Mouse (Mus musculus) right cerebral cortex, postnatal 10 days (tissue): ENCODE data around the gene Olfm3.

ENCODE experiments used
- DNase-seq, 2 experiments: peaks; one replicate each; pipeline ENCODE4 v3.0.0; 2021; ENCODE audit warnings: low spot score in 2 of 2

Olfm3 gene

DNA sequence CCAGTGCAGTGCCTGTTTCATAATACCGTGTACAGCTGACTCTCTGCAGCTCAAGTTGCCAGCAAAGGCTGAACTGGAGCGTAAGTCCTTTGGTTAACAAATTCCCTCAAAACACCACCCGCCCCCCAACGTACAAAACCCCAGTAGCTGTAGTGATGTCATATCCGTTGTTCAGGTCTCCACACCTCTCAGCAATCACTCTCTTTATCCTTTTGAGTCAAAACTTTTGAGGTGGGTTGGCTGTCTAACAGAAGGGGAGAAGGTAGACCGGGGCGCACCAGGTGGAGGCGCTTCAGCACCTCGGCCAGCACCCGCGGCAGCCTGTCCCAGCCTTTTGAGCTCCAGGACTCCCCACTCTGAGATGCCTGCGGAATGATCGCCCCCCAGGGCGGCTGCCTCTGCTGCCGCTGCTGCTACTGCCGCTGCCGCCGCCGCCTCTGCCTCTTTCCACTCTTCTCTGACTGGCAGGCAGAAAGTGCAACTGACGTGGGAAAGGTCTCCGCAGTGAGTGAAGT is at the start of gene Olfm3:
Olfm3 (plus strand) TSS at position 155 of the 515 bp plus-strand sequence.
- DNase-seq: peak; percentile 57 to 66

DNA sequence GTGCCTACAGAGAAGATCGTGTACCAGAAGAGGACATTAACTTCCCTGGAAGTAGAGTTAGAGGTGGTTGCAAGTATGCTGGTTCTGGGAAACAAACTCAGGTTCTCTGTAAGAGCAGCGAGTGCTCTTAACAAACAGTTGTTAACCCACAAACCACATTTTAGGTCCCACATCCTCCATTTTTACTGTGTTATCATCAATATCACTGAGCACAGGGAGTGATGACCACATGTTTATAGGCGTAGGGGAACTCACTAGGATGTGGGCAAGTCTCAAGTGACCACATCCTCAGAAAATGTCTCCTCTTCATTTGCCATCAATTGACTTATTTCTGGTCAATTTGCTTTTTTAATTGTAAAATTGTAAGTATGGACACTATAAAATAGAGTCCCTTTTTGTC is 14.1 kb upstream of the Olfm3 start:
- DNase-seq: no peak

DNA sequence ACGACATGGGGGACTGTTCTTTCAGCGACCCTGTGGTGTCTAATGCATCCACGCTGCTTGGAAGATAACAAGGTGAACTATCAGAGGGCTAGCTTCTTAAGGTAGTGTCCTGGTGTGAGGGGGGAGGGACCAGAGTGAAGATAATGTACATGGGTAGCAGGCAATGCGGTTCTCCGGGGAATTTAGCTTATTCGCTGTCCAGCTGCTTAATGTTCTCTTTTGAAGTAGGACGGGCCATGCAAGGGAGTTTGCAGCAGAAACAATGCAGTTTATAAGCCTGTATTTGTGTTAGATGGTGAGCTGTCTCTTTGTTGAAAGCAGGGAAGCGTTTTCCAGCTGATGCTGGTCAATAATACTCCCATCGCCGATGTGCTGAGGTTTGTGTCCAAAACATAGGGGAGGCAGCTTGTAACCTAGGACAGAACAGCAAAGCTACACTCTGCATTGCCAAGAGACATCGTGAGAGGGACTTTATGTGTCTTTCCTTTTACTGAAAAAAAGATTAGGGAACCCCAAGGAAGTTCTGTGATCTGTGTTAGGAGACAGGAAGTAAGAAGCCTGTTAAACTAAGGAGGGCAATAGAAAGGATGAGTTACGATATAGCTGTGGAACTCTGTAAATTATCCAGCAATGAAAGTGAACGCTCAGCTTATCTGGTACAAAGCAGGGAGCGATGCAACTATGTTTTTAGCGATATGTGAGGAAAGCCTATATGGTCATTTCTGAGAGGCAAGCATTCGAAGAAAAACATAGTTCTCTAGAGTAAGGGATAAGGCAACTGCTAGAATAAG is 950 bp downstream of the Olfm3 start:
- no peak for DNase-seq

DNA sequence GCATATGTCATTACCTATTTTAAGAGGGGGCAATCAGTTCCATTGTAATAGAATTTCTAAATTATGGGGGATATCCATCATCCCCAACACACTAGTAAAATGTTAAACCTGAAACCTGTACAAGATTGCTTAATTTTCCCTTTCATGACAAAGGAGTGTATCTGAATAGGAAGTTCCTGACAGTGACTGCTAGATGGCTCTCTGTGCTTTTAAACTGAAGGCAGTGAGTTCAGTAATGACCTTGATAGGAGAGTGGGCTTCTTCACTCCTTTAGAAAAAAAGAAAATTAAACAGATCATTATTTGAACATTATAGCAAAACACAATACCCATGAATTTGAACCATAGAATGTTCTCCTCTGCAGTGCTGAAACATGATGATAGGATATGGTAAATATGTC is 3.7 kb downstream of the Olfm3 start:
- DNase-seq: no peak

DNA sequence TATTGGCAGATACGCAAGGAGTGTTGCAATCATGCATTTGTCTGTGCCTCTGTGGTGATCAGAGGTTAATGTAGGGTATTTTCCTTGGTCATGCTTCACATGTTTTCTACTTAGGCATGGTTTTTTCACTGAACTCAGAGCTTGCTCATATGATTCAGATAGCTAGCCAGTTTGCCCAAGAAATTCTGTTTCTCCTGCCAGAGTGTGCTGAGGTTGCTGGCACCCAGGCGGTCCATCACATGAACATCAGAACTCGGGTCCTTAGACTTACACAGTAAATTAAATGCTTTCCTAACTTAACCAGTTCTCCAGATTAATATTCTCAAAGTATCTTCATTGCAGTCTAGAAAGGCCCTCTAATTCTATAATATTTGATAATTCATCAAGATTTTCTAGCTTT is 5.0 kb downstream of the Olfm3 start:
- no peak for DNase-seq

DNA sequence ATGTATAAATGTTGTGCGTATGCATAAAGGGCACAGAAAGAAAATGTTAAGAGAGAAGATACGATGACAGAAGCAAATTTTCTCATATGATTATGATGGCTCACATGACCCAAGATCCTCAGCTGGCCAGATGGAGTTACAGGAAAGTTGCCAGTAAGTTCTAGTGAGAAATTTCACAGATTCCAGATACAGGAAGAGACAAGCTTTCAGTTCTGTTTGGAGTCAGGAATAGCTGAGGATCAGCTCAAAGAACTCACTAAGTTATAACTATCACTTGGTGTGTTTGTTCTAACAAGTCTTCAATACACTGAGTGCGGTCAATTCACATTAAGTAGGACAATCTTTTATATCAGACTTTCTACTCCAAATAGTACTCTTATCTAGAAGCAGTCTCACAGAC is 16.2 kb downstream of the Olfm3 start:
- DNase-seq: no peak

DNA sequence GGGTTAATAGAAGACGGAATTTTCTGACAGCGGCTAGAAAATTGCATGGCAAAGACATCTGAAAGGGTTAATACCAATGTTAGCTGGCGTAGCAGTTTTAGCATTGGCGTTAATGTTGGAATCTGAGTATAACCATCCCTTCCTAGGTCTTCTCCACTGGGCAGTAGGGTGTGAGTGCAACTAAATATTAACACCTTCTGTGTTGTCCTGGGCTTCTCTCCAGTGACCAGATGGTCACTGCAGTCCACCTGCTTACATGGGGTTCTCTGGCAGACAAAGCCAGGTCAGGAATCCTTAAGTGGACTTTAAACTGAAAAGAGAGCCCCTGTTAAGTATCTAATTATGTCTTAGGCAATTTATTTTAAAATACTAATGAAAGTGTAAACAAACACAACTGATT is 25.7 kb downstream of the Olfm3 start:
- no peak for DNase-seq

DNA sequence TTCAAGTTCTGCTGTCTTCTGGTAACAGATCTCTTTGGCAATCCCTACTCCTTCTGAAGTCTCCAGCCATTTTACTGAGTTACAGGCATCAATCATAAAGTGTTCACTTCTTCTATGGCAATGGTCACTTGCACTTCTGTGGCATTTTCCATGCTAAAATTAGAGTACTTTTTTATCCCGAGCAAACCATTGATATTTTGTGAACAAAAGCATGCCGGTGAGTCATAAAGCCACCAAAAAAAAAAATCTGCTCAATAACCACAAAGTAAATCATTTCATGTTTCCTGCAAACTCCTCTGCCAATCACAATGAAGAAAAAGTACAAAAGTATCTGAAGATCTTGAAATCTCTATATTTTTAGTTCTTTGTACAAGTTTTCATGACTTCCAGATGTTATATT is 26.5 kb downstream of the Olfm3 start:
- no peak for DNase-seq

DNA sequence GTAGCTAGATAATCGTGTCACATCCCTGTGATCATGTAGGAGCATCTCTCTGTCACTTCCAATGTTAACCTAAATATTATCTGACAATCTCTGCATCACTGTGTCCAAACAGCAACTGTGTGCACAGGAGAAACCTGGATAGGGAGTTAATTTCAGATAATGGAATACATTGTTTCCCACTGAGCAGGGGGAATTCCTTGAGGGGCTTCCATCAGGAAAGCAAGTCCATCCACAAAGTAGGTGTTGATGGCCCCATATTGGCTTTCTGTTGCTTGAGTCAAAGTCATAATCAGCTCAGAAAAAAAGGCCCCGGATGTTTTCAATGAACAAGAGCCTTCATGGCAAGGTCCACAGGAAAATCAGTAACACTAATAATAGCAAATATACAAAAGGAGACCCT is 26.9 kb downstream of the Olfm3 start:
- DNase-seq: no peak

DNA sequence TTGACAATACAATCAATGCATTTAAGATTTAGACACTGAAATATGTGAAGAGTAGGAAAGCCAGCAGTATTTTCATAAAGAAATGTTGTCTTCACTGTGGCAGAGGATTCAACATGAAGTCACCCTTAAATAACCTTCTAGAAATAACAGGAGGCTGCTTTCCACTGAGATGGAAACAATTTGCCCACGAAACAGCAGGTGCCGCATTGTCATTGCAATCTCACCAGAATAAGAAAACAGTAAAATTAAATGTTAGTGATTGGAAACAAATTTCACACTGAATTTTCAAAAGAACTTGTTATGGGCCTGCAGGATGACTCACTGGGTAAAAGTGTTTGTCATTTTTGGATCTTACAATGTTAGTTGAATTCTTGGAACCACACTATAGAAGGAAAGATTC is 29.0 kb downstream of the Olfm3 start:
- no peak for DNase-seq

DNA sequence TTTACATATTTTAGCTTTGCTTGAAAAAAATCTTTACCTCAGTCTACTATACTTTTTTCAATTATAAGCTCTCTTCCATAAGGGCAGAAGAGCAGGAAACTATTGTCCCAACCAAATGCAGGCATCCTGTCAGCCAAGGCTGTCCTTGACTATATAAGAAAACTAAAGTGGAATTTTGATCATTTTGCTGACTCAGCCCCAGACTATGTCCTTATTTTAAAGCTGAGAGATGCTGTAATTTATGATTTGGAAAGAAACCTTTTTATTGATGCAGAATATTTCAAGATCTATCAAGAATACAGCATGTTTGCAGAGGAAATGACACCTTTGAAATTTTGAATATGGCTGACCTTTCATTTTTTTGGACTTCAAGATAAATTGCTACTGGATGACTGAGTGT is 51.0 kb downstream of the Olfm3 start:
- no peak for DNase-seq

DNA sequence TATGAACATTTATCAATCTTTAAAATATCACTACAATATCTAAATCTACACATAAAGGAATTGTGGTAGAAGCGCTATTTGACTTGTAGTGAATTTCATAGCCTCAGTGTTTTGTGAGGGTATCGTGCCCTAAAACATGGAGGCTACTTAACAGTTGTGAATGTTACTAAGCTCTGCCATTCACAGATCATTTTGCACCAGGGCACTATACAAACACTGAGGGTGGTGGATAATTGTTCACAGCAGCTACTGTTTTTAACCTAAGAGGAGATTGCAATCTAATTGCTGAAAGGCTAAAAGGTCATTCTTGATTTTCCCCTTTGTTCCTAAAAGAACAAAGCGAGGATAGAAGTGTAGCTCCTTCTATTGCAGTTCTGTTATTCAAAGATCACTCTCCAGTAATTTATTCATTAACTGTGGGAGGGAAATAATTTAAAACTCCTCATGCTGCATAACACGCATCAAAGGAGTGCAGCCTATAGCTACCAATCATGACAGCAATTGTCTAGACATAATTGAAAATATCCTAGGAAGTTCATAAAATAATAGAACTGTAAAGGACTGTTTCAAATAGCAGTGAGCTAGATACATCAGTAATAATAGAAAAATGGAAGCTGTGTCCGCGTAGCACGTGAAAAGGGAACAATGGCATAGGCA is 55.6 kb downstream of the Olfm3 start:
- no peak for DNase-seq

DNA sequence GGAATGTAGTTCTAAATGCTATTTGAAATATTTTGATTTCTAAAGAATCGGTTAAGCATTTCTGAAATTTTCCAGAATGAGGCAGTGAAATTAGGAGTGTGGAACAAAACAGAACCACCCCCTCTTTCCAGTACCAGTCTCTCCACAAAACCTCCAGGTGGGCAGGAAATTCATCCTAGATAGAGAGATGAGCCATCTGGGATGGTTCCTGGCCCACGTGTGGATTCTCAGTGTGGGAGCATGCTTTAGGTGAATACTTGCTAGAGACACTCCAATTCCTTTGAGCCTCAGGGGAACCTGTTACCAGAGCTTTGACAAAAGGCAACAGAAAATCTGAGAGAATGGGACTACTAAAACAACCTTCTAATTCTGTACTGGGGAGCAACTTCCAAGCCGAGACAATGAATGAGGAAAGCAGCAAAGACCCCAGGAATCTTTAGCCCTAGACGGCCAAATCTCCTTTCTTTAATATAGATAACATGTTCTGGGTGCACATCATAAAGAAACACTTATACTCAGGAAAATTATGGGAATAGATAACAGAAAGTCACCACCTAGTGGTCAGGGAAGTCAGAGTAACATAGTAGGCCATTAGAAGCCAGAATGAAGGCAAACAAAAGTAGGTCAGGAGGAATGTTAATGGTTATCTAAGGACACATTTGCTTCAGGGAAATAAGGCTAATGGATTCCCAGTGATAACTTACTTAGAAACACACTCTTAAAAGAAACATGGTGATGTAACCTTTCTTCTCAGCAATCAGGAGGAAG is 58.6 kb downstream of the Olfm3 start:
- no peak for DNase-seq

DNA sequence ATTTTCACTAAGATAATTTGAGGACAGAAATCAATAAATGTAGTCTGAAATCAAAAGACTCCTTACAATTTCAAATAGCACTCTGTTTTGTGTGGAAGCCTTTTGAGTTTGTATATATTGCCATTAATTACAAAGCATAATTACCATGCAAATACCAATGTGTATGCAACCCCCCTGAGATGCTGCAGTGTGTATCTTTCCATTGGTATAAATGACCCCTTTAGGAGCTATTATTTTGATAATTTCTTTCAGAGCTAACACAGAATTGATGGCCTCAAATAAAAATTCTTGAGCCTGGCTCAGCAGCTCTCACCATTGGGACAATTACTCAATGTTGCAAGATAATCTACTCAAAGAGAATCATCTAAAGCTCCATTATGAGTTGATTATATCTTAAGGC is 67.3 kb downstream of the Olfm3 start:
- DNase-seq: no peak

DNA sequence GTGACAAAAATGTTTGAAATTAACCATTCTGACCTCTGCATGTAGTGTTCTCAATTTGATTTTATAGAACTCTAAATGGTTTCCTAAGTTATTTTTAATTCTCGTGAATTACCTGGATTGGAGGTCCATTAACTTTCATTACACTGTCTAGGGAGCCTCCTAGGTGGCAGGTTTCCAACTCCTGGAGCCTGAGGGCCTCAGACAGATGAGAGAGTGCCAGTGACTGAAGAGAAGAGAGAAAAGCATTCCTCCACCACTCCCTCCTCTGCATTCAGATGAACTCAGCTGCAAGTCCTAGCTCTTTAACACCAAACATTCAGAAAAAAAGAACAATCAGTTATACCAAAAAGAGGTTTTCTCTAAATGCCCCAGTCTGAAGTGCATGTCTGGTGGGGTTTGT is 68.6 kb downstream of the Olfm3 start:
- no peak for DNase-seq

DNA sequence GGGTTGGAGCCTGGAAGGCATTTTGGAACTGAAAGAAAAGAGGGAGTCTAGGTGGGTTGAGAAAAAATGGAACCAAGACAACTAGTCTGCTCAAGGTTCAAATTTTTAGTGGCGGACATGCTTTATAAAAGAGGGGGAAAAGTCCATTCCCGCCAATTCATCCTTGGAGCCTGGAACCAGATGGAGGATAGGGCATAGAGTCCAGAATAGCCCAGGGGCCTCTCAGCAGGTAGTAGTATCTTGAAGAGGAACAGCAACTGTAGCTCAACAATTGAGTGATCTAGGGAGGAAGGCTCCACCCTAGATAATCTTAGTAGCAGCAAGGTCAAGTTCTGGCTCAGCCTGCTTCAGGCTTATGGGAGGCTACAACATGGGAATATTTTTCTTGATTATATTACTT is 87.0 kb downstream of the Olfm3 start:
- DNase-seq: no peak

DNA sequence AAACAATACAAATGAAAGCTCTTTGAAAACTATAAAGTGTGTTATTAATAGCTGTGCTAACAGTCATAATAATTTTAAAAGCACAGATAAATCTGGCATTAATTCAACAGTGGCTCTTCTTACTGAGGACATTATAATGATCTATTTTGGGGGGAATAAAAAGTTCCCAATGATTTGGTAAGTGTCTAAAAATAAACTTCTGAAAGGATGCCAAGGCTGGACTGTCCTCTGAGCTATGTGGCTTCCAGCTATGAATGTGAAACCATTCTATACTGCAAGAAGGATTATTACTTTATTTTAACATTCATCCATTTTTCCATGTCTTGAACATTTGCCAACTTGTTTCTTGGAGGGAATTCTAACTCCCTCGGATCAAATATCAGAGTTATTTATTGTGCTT is 92.1 kb downstream of the Olfm3 start:
- DNase-seq: no peak

DNA sequence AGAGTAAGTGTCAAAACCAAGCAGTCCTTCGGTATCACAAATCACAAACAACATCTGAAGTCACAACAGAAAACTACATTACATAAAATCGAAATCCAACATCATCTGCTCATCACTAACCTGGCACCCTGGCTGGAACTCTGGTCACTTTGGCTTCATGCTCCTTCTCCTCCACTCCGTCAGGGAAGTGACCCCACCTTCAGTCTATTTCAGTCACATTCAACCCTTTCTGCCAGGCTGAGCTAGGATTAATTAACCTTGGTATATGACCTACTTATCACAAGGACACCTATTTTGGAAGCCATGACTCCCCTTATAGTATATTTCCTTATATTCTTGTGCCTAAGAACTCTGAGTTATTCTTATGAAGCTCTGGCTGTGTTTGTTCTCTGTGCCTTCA is 123.7 kb downstream of the Olfm3 start:
- no peak for DNase-seq

DNA sequence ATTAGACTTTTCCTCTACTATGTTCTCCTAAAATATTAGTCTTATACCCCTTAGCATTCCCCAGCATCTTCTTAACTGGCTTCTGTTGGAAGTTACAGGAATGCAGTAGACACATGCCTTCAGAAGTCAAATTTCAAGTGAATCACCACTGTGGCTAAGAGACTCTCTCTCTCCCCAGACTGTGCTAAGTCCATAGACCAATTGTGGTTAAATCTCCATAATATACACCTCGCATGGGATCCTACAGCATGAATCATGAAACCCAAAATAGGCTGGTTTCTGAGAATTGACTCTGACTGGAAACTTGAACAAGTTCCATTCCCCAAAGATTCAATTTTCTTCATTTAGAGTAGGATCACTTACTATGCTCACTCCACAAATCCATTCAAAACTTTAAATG is 124.2 kb downstream of the Olfm3 start:
- DNase-seq: no peak

DNA sequence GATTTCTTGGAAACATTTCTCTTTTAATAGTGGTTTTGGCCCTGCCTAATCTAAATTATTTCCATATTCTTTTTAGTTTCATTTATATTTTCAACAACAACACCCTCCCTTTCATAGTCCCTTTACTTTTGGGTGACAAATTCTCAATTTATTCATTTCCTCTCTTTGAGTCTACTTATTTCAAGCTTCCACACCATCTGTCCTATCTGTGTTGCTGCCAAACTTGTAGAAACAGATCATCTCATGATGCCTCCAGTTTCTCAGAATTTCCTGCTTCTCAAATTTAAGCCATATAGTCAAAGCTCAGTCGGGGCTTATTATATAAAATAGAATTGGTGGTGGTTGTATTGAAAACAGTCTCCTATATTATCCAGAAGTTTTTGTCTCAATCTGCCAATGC is 124.7 kb downstream of the Olfm3 start:
- DNase-seq: peak; percentile 55 to 82

DNA sequence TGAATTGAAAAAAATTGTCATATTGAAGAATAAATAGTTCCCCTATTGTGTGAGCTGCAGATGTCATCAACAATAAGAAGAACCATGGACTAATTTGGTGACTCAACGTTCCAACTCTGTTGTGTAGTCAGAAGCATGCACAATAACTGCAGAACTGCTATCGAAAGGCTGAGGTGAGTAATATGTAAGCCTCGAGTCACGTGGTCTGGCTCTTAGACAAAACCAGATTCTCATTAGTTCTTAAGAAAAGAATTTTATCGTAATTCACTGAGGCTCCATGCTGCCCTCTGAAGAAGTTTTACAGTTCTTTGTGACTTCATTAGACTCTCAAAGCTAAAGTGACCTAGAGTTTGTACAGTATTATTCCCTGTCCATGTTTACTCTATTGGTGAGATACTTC is 145.2 kb downstream of the Olfm3 start:
- no peak for DNase-seq

DNA sequence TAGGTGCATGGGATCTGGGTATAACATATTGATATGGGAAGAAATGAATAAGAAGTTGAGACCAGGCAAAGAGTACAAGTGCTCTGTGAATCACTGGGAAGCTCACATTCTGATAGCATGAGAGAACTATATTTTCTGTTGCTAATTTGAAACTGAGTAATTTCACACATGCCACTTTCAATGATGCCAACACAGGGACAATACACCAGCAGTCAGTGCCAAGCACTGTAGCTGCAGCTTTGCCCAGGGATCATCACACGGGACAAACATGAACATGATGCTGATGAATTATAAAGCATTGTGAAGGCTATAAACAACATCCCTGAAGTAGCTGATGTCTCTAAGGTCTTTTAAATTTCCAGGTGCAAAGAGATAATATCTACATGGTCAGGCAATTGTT is 161.0 kb downstream of the Olfm3 start:
- no peak for DNase-seq
